Mouse (Mus musculus) CD8-positive naive resting alpha-beta T cell, adult 2 months (primary cell): ENCODE measurements around the gene Shroom4.
"Not testable (repeated sequence)": the region's sequence is repeated elsewhere in the genome, so short reads cannot be mapped to it uniquely, and the experiment has no call there.

Experiments
- DNase-seq, 2 experiments: peaks; one replicate each; pipeline ENCODE4 v3.0.0; 2022; ENCODE audit warnings: low read depth in 2 of 2, low spot score in 2 of 2

The Shroom4 gene

DNA sequence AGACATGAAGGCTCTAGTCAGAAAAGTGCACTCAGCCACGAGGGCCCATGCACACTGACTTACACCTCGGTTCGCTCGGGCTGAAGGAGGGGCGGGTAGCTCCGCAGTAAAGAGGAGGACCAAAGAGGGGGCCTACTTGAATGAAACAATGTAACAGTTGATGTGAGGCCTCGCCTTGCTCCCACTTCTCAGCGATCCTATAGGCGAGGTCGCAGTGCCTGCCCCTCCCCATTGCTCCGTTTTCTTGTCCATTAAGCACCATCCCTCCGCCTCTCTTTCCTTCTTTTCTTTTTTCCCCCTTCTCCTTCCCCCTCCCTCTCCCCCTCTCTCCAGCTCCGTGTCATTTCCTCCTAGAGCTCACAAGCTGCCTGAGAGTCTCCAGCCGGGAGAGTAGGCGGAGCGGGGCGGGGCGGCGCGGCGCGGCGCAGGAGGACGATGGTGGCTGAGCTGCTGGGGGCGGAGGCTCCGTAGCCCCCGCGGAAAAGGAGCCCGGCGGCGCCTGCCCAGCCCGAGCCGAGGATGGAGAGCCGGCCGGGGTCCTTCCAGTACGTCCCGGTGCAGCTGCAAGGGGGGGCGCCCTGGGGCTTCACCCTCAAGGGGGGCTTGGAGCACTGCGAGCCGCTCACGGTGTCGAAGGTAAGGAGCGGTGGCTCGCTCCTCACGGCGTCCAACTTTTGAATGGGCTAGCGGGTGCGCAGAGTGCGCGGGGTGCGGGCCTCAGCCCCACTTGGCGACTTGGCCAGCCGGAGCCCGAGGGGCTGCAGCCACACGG, at the start of gene Shroom4:
TSS of gene Shroom4 (plus strand) at position 229 of the 772 bp plus-strand sequence.
- DNase-seq: no peak

DNA sequence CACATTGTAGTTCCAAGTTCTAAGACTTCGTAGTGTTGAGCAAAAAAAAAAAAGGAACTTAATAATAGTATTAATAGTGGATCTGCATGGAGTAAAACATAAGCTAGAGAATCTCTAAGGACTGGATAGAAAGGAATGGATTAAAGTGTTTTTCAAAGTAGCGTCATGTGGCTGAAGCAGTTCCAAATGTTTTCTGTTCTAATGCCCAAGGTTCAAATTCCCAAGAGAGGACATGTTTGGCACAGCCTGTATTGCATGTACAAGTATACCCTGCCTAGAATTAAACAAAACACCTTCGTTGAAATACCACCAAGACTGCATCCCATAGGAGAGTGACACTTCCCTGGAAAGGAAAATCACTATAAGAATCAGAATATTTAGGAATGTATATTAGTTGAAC, 42.8 kb upstream of the Shroom4 start:
- no peak for DNase-seq

GRCm38 (mm10) chrX:6357503-6358114, 42.0 kb upstream of the Shroom4 start:
- no peak for DNase-seq

DNA sequence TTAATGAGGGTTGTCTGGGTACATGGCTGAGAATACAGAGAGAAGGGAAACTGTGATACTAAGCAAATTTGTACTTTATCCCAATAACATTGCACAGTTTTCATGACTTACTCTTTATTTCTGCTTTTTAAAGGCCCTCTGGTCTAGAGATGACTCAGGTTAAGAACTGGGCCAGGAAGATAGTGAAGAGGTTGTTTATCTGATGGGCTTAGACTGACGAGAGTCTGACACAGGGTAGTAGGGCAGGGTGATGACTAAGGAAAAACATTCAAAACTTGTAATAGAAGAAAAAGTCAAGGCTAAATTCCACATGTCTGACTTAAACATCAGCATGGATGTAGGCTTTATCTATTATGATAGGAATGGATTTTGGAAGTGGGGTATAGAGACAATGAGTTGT, 30.8 kb upstream of the Shroom4 start:
- no peak for DNase-seq

GRCm38 (mm10) chrX:6370706-6371105, 28.9 kb upstream of the Shroom4 start:
- no peak for DNase-seq

DNA sequence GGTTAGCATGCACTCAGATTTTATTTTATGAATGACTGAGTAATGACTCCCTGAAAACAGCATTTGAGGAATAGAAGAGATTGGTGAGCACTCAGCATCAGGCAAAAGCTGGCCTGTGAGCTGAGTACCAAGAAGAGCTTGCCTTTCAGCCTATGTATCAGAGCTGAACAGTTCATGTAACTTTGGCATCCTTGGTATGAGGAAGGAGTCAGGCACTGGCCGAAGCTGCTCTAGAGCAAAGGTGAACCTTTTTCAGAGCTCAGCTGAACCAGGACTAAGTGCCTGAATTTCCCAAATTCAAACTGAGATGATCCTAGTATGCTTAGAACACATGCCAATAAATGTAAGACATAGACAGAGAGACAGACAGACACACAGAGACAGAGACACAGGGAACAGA, 5.8 kb upstream of the Shroom4 start:
- DNase-seq: no peak

DNA sequence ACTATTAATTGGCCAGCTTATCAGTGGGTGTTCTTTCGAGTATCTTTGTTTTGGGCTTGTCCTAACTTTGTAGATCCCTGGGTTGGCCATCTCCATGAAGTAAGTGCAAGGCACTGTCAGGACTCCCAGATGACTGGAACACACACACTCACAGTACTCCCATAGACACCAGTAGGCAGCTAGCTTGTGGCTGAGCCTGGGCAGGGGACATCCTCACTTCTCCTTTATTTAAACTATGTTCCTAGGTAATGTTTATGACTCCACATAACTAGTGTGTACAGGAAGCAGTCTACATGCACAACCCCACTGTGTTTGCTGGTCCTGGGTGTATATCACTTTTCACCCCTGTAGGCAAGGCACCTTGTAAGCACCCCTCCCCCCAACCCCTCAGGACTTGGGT, 461 bp upstream of the Shroom4 start:
- no peak for DNase-seq

DNA sequence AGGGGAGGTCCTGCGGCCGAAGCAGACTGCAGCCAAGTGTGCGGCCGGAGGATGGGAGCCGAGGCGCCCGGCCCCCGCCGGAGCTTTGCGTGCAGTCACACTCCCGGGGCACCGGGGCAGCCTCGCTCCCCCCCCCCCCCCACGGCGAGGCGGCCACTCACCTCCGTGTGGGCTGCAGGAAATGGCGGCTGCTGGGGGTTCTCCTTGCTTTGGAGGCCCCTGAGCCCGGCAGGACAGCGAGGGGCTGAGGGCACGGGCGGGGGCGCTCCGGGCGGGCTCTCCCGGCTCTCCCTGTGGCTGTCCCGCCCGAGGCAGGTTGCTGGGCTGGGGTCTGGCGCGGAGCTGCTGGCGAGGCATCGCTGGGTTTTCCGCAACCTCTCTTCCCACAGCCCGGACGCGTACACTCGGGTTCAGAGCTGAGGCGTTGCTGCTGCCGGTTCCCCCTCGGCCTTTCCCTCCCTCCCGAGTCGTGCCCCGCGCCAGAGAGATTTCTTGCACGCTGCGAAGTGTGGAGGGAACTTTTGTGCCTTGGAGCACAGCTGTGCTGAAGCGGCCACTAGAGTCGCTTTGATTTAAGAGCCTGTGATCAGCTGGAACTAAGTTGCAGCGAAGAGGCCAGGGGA, 855 bp downstream of the Shroom4 start:
- no peak for DNase-seq

DNA sequence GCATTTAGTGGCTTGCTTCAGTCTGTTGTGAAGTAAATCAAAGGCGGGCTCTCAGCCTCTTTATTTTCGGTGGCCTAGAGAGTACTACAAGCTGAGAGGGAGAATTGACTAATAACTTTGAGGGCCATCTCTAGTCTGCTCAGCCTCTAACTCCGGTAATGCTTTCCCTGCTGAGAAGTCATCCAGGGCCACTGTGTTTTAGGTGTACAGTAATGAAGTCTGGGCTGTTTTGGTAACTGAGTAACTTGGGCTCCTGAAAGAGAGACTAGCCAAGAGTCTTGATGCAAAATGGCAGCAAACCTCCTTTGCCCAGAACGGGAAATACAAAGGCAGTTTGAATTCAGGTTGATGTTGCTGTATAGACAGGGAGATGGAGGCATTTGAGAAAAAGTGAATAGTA, 3.3 kb downstream of the Shroom4 start:
- DNase-seq: no peak

DNA sequence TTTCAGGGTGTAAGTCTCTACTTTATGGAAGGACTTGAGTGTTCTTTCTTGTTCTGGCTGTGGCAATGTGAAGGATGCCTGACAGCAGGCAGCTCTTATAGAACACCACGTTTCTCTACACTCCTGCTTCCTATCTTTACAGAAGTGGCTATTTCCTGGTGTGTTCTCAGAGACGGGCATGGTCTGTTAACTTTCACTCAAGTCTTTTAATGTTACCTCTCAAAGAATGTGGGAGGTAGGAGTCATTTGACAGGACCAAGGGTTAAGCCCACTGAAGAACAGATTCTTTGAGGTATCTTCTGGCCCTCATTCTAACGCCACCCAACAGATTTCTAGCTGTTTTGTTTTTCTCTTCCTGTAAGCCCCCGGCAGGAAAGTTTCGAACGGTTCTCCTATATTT, 9.5 kb downstream of the Shroom4 start:
- DNase-seq: no peak

GRCm38 (mm10) chrX:6415412-6415811, 15.8 kb downstream of the Shroom4 start:
- no peak for DNase-seq

GRCm38 (mm10) chrX:6415936-6416335, 16.3 kb downstream of the Shroom4 start:
- no peak for DNase-seq

DNA sequence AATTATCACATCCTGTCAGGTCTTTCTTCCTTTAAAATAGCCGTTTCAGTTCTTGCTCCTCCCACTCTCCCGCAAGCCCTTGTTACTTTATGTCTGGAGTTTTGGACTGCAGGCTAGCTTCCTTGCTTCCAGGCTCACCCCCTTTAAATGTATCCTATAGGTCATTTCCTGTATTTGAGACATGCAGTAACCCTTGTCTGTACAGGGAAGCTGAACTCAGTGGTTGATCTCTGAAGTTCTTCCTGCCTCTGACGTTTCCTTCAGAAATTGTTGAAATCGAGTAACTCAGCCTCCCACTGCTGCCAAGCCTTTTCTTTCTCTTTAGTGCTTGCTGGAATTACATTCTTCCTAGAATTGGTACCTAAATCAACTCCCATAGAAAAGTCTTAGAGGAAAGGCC, 18.5 kb downstream of the Shroom4 start:
- DNase-seq: no peak

DNA sequence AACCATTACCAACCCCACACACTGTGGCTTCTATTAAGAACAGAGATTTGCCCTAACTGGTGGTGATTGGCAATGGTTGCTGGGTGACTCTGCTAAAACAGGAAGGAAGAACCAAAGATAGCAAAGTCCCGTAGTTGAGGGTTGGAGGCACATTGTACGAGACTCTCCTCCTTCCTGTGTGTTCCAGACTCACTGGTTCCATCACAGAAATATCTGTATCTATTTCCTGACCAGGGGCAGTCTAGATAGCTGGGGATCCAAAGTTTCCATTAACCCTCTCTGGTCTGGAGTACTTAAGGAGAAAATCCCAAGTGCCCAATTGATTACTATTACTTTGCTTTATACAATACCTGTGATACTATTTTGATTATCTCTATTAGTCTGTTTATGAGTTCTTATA, 35.6 kb downstream of the Shroom4 start:
- no peak for DNase-seq

GRCm38 (mm10) chrX:6446422-6446821, 46.8 kb downstream of the Shroom4 start:
- DNase-seq: no peak

- DNase-seq: no peak
Observed at GRCm38 (mm10) chrX:6448001-6448400, 48.3 kb downstream of the Shroom4 start.

GRCm38 (mm10) chrX:6453220-6453619, 53.6 kb downstream of the Shroom4 start:
- no peak for DNase-seq

DNA sequence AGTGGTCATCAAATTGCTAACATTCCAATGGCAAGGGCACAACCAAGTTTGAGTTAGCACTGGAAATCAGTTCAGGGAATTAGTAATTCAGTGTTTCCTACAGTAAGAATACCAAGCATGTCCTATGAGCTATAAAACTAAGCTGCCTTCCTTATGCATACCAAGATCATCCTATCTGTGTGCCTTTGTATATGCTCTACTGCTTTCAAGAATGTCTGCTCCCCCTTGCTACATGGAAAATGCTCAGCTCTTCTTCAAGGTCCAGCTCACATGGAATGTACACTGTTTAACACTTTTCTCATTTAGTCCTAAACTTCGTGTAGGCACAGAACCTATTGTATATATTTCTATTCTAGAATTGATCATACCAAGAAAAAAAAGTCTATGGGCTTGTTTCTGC, 69.6 kb downstream of the Shroom4 start:
- DNase-seq: not testable (repeated sequence)

DNA sequence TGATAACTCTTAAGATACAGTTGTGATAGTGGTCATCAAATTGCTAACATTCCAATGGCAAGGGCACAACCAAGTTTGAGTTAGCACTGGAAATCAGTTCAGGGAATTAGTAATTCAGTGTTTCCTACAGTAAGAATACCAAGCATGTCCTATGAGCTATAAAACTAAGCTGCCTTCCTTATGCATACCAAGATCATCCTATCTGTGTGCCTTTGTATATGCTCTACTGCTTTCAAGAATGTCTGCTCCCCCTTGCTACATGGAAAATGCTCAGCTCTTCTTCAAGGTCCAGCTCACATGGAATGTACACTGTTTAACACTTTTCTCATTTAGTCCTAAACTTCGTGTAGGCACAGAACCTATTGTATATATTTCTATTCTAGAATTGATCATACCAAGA, 72.9 kb downstream of the Shroom4 start:
- not testable (repeated sequence) for DNase-seq

DNA sequence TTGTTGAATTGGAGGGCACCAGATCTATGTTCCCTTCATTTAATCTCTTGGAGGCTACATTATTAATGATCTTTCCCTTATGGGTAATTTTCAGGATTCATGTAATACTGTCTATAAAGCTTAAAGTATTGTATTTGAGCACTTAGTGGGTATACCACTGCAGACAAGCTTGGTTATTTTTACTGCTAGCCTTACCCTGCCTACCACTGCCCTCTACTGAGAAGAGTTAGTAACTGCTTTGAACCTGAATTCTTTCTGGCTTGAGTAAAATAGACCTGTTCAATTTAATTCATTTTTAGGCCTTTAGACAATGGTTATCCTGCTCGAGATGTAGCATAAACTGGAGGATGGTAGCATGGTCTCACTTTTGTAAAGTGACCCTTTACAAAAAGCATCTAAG, 75.5 kb downstream of the Shroom4 start:
- DNase-seq: no peak

- no peak for DNase-seq
Observed at GRCm38 (mm10) chrX:6482268-6482667, 82.6 kb downstream of the Shroom4 start.

DNA sequence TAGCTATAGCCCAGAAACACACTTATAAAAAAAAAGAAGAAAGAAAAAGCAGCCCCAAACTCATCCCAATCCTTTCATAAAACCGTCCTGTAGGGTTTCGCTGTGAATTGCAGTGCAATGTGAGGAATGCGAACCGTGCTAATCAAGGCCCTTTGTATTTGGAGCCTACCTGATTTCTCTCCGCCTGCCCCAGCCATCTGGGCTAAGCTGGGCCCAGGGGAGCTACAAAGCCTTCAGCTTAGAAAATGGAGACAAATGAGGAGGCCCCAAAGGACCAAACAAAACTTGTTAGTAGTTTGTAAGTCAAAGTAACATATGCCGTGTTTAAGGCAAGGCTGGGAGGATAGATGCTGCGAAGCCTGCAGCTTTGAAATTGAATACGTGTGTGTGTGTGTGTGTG, 84.2 kb downstream of the Shroom4 start:
- no peak for DNase-seq
